Mouse (Mus musculus): ENCODE data around the gene Gm1553.

The Gm1553 gene

DNA sequence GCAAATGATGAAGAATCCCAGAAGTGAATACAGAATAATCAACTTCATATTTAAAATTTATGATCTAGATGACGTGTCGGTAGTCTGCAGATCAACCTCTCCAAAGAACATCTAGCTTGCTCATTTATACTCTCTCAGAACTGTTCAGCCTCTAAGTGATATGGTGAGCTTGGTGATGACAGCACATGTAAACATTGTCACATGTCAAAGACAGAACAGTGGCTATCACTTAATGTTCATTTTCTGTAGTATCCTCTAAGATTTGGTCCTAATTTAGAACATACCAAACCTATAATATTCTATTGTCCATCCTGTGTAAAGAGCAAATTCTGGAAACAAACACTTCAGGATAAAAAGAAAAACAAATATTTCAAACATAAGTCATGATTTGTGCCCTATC, at the start of gene Gm1553:
Gene Gm1553, minus strand, starts transcription at position 101 of the 400 bp plus-strand sequence.
- DNase-seq (ENCODE audit: low read depth in 2 of 2, low spot score in 2 of 2), result no peak

Data from CD8-positive naive resting alpha-beta T cell, adult 2 months (primary cell).